Mouse (Mus musculus): ENCODE measurements around the gene Vwa1. TPM values are rescaled to one million over a fixed set of nuclear protein-coding genes. Genes with fewer than 3 reads are reported as not detected.

Vwa1 gene
- total and polyA plus RNA-seq, 3 experiments = 0.13 to 1.8 (median 0.15) TPM

GRCm38 (mm10) chr4:155738262-155738661 lies 36.2 kb downstream of the Vwa1 start:
- dilution Hi-C loops (cut with MboI; ENCODE audit: extremely low pct_ligation_motif_present, extremely low pct_unique_long_range_greater_than_20kb, low sequenced_read_pairs) = no loop called here

DNA sequence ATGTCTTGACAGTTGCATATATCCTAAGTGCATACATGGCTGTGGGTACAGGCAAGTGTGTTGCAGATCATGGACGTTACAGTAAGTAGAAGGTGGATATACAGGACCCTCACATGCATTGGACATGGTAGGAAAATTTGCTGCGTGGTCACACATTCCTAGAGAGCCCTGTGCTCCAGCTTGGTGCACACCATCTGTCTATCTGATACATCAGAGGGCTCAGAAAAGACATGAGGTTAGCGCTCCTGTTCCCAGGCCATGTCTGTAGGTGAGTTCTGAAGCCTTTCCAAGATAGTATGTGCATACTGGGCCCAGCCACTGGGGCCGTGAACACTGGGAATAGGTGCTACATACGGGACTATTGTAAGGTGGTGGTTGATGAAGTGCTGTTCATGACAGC lies 38.1 kb downstream of the Vwa1 start:
- TF ChIP-seq RCOR1 (conservative IDR thresholded peaks at IDR 0.05; ENCODE audit: low read depth, low read length) (no peak), SIN3A (IDR thresholded peaks at IDR 0.05; ENCODE audit: low read length) (no peak), BHLHE40 (IDR thresholded peaks at IDR 0.05; ENCODE audit: low read depth, low read length) (no peak), MXI1 (IDR thresholded peaks at IDR 0.05; ENCODE audit: low read depth, low read length) (no peak), KAT2A (IDR thresholded peaks at IDR 0.05; ENCODE audit: insufficient replicate concordance, low read length) (no peak), POLR2A (IDR thresholded peaks at IDR 0.05; ENCODE audit: low read depth, low read length) (no peak), POLR2AphosphoS2 (IDR thresholded peaks at IDR 0.05; ENCODE audit: low read depth, low read length) (no peak), CTCF (conservative IDR thresholded peaks at IDR 0.05 in 1 of 2, IDR thresholded peaks at IDR 0.05 in 1 of 2; ENCODE audit: low read depth in 2 of 2, low read length in 2 of 2) (no peak), MAX (IDR thresholded peaks at IDR 0.05; ENCODE audit: low read length) (no peak), TCF12 (IDR thresholded peaks at IDR 0.05; ENCODE audit: low read depth, low read length) (no peak), ZKSCAN1 (IDR thresholded peaks at IDR 0.05; ENCODE audit: borderline replicate concordance, low read depth, low read length) (no peak), ZNF384 (IDR thresholded peaks at IDR 0.05; ENCODE audit: low read depth, low read length) (no peak)
- Histone ChIP-seq H3K4me3 (replicated peaks in 1 of 3; ENCODE audit: low read depth in 2 of 3, low read length in 2 of 3, poor library complexity in 1 of 3) (no peak overlapping the region), H3K79me2 (replicated peaks; ENCODE audit: control insufficient read depth, extremely low read depth, insufficient read depth, poor library complexity, severe bottlenecking) (no peaks in the 10 kb centered on the region), H3K9me3 (replicated peaks; ENCODE audit: low read length) (no peaks in the 10 kb centered on the region), H3K36me3 (replicated peaks in 1 of 2; ENCODE audit: control insufficient read depth in 1 of 2, insufficient read depth in 1 of 2, low read length in 1 of 2) (peaks cover 46 to 66% of the 10 kb centered on the region in 2 experiments), H3K27me3 (replicated peaks) (no peaks in the 10 kb centered on the region), H3K4me2 (ENCODE audit: insufficient read depth, low read depth, poor library complexity, severe bottlenecking) (no peak overlapping the region), H3K9ac (ENCODE audit: insufficient read depth, low read depth) (no peak overlapping the region), H3K4me1 (ENCODE audit: control insufficient read depth in 1 of 2, insufficient read depth in 2 of 2) (peaks cover 8 to 31% of the 10 kb centered on the region in 2 experiments), H3K27ac (ENCODE audit: insufficient read depth, low read depth) (no peak overlapping the region)
- in situ Hi-C loops (cut with MboI; ENCODE audit: low pct_ligation_motif_present, low pct_unique_long_range_greater_than_20kb, low sequenced_read_pairs) = no loop called here
- DNase-seq (ENCODE audit: extremely low read depth) = no peak
- dilution Hi-C loops (cut with MboI; ENCODE audit: extremely low pct_ligation_motif_present, extremely low pct_unique_long_range_greater_than_20kb, low sequenced_read_pairs) = no loop called here

More at GRCm38 (mm10) chr4:155738262-155738661, 36.2 kb downstream of the Vwa1 start:
- no peak for TF ChIP-seq SMC3 (IDR thresholded peaks at IDR 0.05; ENCODE audit: low read depth, low read length)
- no peak for TF ChIP-seq CTCF (conservative IDR thresholded peaks at IDR 0.05 in 1 of 2, IDR thresholded peaks at IDR 0.05 in 1 of 2; ENCODE audit: low read depth in 2 of 2, low read length in 2 of 2)
- no peak for TF ChIP-seq UBTF (IDR thresholded peaks at IDR 0.05; ENCODE audit: low read depth, low read length)
- no peak for TF ChIP-seq RCOR1 (conservative IDR thresholded peaks at IDR 0.05; ENCODE audit: low read depth, low read length)
- TF ChIP-seq TCF12 (IDR thresholded peaks at IDR 0.05; ENCODE audit: low read depth, low read length) = no peak
- no peak for TF ChIP-seq ZNF384 (IDR thresholded peaks at IDR 0.05; ENCODE audit: low read depth, low read length)
- TF ChIP-seq E2F4 (IDR thresholded peaks at IDR 0.05; ENCODE audit: insufficient replicate concordance, low read depth, low read length) = no peak
- no peak for TF ChIP-seq ZKSCAN1 (IDR thresholded peaks at IDR 0.05; ENCODE audit: borderline replicate concordance, low read depth, low read length)
- no peak for TF ChIP-seq POLR2AphosphoS2 (IDR thresholded peaks at IDR 0.05; ENCODE audit: low read depth, low read length)
- no peak for TF ChIP-seq ZMIZ1 (IDR thresholded peaks at IDR 0.05; ENCODE audit: low read depth, low read length)
- no peak for TF ChIP-seq MAX (IDR thresholded peaks at IDR 0.05; ENCODE audit: low read length)
- TF ChIP-seq SIN3A (IDR thresholded peaks at IDR 0.05; ENCODE audit: low read length) = no peak
- TF ChIP-seq KAT2A (IDR thresholded peaks at IDR 0.05; ENCODE audit: insufficient replicate concordance, low read length) = no peak
- no peak for TF ChIP-seq ZC3H11A (IDR thresholded peaks at IDR 0.05; ENCODE audit: low read depth, low read length)
- no peak for TF ChIP-seq PAX5 (IDR thresholded peaks at IDR 0.05; ENCODE audit: low read length)
- no peak overlapping the region for H3K4me2 ChIP-seq (ENCODE audit: insufficient read depth, low read depth, poor library complexity, severe bottlenecking)
- peaks cover 48 to 68% of the 10 kb centered on the region in 2 experiments for H3K36me3 ChIP-seq (replicated peaks in 1 of 2; ENCODE audit: control insufficient read depth in 1 of 2, insufficient read depth in 1 of 2, low read length in 1 of 2)
- DNase-seq (ENCODE audit: extremely low read depth) = no peak
- H3K79me2 ChIP-seq (replicated peaks; ENCODE audit: control insufficient read depth, extremely low read depth, insufficient read depth, poor library complexity, severe bottlenecking) = no peaks in the 10 kb centered on the region
- H3K9ac ChIP-seq (ENCODE audit: insufficient read depth, low read depth) = no peak overlapping the region
- in situ Hi-C loops (cut with MboI; ENCODE audit: low pct_ligation_motif_present, low pct_unique_long_range_greater_than_20kb, low sequenced_read_pairs) = no loop called here
- no peaks in the 10 kb centered on the region for H3K9me3 ChIP-seq (replicated peaks; ENCODE audit: low read length)
- H3K4me1 ChIP-seq (ENCODE audit: control insufficient read depth in 1 of 2, insufficient read depth in 2 of 2) = peaks cover 8 to 30% of the 10 kb centered on the region in 2 experiments
- H3K27me3 ChIP-seq (replicated peaks) = no peaks in the 10 kb centered on the region
- no peak overlapping the region for H3K4me3 ChIP-seq (replicated peaks in 1 of 3; ENCODE audit: low read depth in 2 of 3, low read length in 2 of 3, poor library complexity in 1 of 3)
- H3K27ac ChIP-seq (ENCODE audit: insufficient read depth, low read depth) = no peak overlapping the region

Measured in CH12.LX (cell line).